Mouse (Mus musculus): ENCODE data around the gene Myo5c. TPM values are rescaled to one million over a fixed set of nuclear protein-coding genes. Genes with fewer than 3 reads are reported as not detected.

Gene Myo5c
- polyA plus RNA-seq, 1 experiment from 2014 or later = 1.2 TPM

- H3K27me3 ChIP-seq (replicated peaks) = no peaks in the 10 kb centered on the region
- H3K36me3 ChIP-seq = 0 out of 2 replicates have a peak, but pooled peaks cover 4% of the 10 kb centered on the region
- no peak for ATAC-seq (ENCODE audit: insufficient number of reproducible peaks, low FRiP score)
- peaks cover 12% of the 10 kb centered on the region for H3K4me1 ChIP-seq (replicated peaks)
- no peaks in the 10 kb centered on the region for H3K9me3 ChIP-seq (replicated peaks)
- no peak overlapping the region for H3K27ac ChIP-seq (ENCODE audit: poor library complexity, severe bottlenecking)
- no peak overlapping the region for H3K9ac ChIP-seq
- no peak overlapping the region for H3K4me2 ChIP-seq
- WGBS = 19% methylated on average over 4 of the region's 4 CpGs
- no peak overlapping the region for H3K4me3 ChIP-seq
Observed at GRCm38 (mm10) chr9:75312008-75312407, 80.2 kb downstream of the Myo5c start.

- peaks cover 12% of the 10 kb centered on the region; the same call in 1 of the 2 replicates for H3K36me3 ChIP-seq
- peaks cover 12% of the 10 kb centered on the region for H3K4me1 ChIP-seq (replicated peaks)
- no peaks in the 10 kb centered on the region for H3K27me3 ChIP-seq (replicated peaks)
- peak overlapping the region; percentile 85 for H3K4me2 ChIP-seq
- 38% methylated on average over 11 of the region's 11 CpGs for WGBS
- ATAC-seq (ENCODE audit: insufficient number of reproducible peaks, low FRiP score) = no peak; the same call in 1 of the 2 replicates
- peak overlapping the region; percentile 78 for H3K4me3 ChIP-seq
- 0 out of 2 replicates have a peak overlapping the region, but pooled peaks have one; percentile 79 for H3K27ac ChIP-seq (ENCODE audit: poor library complexity, severe bottlenecking)
- peak overlapping the region; percentile 82; the same call in 1 of the 2 replicates for H3K9ac ChIP-seq
- no peaks in the 10 kb centered on the region for H3K9me3 ChIP-seq (replicated peaks)
Observed at GRCm38 (mm10) chr9:75313138-75313831, 81.5 kb downstream of the Myo5c start.

- Histone ChIP-seq H3K9me3 (replicated peaks) (no peaks in the 10 kb centered on the region), H3K36me3 (peaks cover 12% of the 10 kb centered on the region; the same call in 1 of the 2 replicates), H3K9ac (peak overlapping the region; percentile 82), H3K4me2 (peak overlapping the region; percentile 85), H3K27me3 (replicated peaks) (no peaks in the 10 kb centered on the region), H3K4me1 (replicated peaks) (peaks cover 13% of the 10 kb centered on the region), H3K27ac (ENCODE audit: poor library complexity, severe bottlenecking) (peak overlapping the region; percentile 79), H3K4me3 (peak overlapping the region; percentile 78)
- 0% methylated on average over 47 of the region's 52 CpGs for WGBS
- ATAC-seq (ENCODE audit: insufficient number of reproducible peaks, low FRiP score) = peak; percentile 90
Observed at GRCm38 (mm10) chr9:75313832-75314516, 82.2 kb downstream of the Myo5c start.

GRCm38 (mm10) chr9:75314517-75315105, 82.8 kb downstream of the Myo5c start:
- peaks cover 19% of the 10 kb centered on the region for H3K4me1 ChIP-seq (replicated peaks)
- H3K36me3 ChIP-seq = peaks cover 12% of the 10 kb centered on the region; the same call in 1 of the 2 replicates
- peak overlapping the region; percentile 82 for H3K9ac ChIP-seq
- no peaks in the 10 kb centered on the region for H3K27me3 ChIP-seq (replicated peaks)
- peak overlapping the region; percentile 78 for H3K4me3 ChIP-seq
- no peaks in the 10 kb centered on the region for H3K9me3 ChIP-seq (replicated peaks)
- peak overlapping the region; percentile 79 for H3K27ac ChIP-seq (ENCODE audit: poor library complexity, severe bottlenecking)
- ATAC-seq (ENCODE audit: insufficient number of reproducible peaks, low FRiP score) = no peak; the same call in 1 of the 2 replicates
- WGBS = 4% methylated on average over 22 of the region's 22 CpGs
- peak overlapping the region; percentile 85 for H3K4me2 ChIP-seq

- ATAC-seq (ENCODE audit: insufficient number of reproducible peaks, low FRiP score) = no peak
- Histone ChIP-seq H3K27ac (ENCODE audit: poor library complexity, severe bottlenecking) (no peak overlapping the region), H3K4me1 (replicated peaks) (peaks cover 25% of the 10 kb centered on the region), H3K4me3 (peak overlapping the region; percentile 78), H3K36me3 (peaks cover 12% of the 10 kb centered on the region; the same call in 1 of the 2 replicates), H3K9me3 (replicated peaks) (no peaks in the 10 kb centered on the region), H3K9ac (no peak overlapping the region), H3K4me2 (peak overlapping the region; percentile 85), H3K27me3 (replicated peaks) (no peaks in the 10 kb centered on the region)
- WGBS = 64% methylated on average over 3 of the region's 3 CpGs
Observed at GRCm38 (mm10) chr9:75315238-75315637, 83.4 kb downstream of the Myo5c start.

DNA sequence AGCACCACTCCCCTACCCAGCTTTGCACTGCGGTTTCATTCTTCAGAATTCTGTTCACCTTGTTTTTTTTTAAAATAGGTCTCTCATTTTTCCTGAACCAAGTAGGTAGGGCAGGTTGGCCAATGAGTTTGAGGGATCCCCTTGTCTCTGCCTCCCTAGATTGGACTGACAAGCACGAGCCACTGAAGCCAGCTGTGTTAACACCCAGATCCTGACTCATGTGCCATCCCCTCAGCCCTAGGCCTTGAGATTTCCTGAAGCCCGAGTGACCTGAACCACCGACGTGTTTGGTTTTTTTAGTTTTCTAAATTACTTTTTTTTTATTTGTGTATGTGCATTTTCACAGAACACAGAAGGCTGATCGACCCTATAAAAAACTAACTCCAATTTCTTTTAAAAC, 85.0 kb downstream of the Myo5c start:
- Histone ChIP-seq H3K4me1 (replicated peaks) (peaks cover 27% of the 10 kb centered on the region), H3K9me3 (replicated peaks) (no peaks in the 10 kb centered on the region), H3K4me3 (no peak overlapping the region), H3K9ac (no peak overlapping the region), H3K4me2 (no peak overlapping the region), H3K27me3 (replicated peaks) (no peaks in the 10 kb centered on the region), H3K27ac (ENCODE audit: poor library complexity, severe bottlenecking) (no peak overlapping the region), H3K36me3 (peaks cover 12% of the 10 kb centered on the region; the same call in 1 of the 2 replicates)
- whole genome bisulfite sequencing = 84% methylated on average over 6 of the region's 6 CpGs
- no peak for ATAC-seq (ENCODE audit: insufficient number of reproducible peaks, low FRiP score)

GRCm38 (mm10) chr9:75318196-75318595, 86.4 kb downstream of the Myo5c start:
- Histone ChIP-seq H3K4me1 (replicated peaks) (peaks cover 31% of the 10 kb centered on the region), H3K36me3 (peaks cover 12% of the 10 kb centered on the region; the same call in 1 of the 2 replicates), H3K4me2 (no peak overlapping the region), H3K9me3 (replicated peaks) (no peaks in the 10 kb centered on the region), H3K9ac (no peak overlapping the region), H3K4me3 (no peak overlapping the region), H3K27ac (ENCODE audit: poor library complexity, severe bottlenecking) (no peak overlapping the region), H3K27me3 (replicated peaks) (no peaks in the 10 kb centered on the region)
- ATAC-seq (ENCODE audit: insufficient number of reproducible peaks, low FRiP score) = no peak
- 87% methylated on average over 2 of the region's 2 CpGs for WGBS

DNA sequence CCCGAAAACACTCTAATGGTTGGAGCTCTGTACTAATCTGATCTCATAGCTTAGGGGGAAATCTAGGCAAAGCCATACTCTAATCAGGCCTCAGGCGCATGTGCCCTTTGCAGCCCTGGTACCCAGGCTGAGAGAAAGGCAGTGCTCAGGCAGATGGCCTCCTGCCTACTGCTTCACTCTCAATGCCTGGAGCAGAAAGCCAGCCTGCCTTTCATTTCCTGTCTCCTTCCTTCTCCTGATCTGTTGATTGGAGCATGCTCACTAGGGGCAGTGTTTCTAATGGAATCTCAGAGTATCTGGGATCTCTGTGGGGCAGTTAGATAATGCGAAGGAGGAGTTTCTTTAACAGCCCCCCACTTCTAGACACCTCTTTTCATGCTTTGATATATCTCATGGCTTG, 87.5 kb downstream of the Myo5c start:
- Histone ChIP-seq H3K9me3 (replicated peaks) (no peaks in the 10 kb centered on the region), H3K36me3 (peaks cover 12% of the 10 kb centered on the region; the same call in 1 of the 2 replicates), H3K4me1 (replicated peaks) (peaks cover 31% of the 10 kb centered on the region), H3K4me3 (no peak overlapping the region), H3K4me2 (no peak overlapping the region), H3K27ac (ENCODE audit: poor library complexity, severe bottlenecking) (peak overlapping the region; percentile 76), H3K27me3 (replicated peaks) (no peaks in the 10 kb centered on the region), H3K9ac (peak overlapping the region; percentile 46)
- WGBS = 59% methylated on average over 3 of the region's 3 CpGs
- ATAC-seq (ENCODE audit: insufficient number of reproducible peaks, low FRiP score) = no peak

DNA sequence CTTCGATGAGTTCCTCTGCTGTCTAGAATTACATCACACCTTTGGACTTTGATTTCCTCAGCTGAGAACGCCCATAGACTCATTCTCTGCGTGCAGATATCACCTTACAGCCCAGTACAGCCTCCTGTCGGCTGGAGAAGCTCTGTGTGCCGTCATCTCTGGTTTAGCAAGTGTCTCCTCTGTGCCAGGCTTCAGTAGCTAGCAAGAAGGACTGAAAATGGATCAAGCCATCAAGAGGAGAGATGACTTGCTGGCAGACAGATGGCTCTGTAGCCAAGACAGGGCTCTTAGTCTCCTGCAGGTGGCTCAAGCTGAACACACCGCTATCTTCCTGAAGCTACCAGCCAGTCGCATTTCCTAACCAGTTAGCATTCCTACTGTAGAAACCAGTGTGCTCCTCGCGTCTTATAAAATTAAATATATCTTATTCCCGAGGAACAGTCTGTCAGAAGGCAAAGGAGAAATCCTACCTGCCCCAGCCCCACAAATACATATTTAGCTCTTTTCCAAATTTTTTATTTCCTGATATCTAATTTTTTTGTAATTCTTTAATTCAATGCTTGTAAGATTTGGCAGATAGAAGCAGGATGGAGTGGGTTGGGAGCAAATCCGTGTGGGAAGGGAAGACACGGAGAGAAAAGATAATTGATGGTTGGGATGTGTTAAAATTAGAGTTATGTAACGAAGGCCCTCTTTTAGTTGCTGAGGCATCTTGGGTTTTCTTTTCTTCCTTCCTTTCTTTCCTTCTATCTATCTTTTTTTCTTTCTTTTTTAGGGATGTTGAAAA, 90.5 kb downstream of the Myo5c start:
- Histone ChIP-seq H3K4me1 (replicated peaks) (peaks cover 19% of the 10 kb centered on the region), H3K4me3 (no peak overlapping the region), H3K4me2 (no peak overlapping the region), H3K9ac (no peak overlapping the region), H3K27ac (ENCODE audit: poor library complexity, severe bottlenecking) (no peak overlapping the region), H3K27me3 (replicated peaks) (no peaks in the 10 kb centered on the region), H3K9me3 (replicated peaks) (no peaks in the 10 kb centered on the region), H3K36me3 (peaks cover 15% of the 10 kb centered on the region)
- no peak for ATAC-seq (ENCODE audit: insufficient number of reproducible peaks, low FRiP score)
- WGBS = 60% methylated on average over 13 of the region's 13 CpGs

DNA sequence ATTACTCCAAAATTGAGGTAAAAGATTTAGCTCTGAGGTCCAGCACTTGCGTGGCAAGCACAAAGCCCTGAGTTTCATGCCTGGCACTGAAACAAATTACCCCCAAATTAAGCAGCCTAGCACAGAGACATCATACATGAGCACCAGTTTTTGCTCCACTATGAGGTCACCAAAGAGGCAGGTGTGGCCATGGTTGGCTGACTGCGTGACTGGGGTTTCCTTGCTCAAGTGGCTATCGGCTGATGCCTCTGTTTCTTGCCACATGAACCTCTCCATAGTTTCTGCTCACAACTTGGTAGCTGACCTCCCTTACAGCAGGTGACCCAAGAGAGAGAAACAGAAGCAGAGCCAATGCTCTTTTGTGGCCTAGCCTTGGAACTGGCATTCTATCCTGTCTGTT, 96.2 kb downstream of the Myo5c start:
- ATAC-seq (ENCODE audit: insufficient number of reproducible peaks, low FRiP score) = no peak
- H3K36me3 ChIP-seq = peaks cover 55% of the 10 kb centered on the region

More for the DNA sequence above, 96.2 kb downstream of the Myo5c start:
- Histone ChIP-seq H3K27me3 (replicated peaks) (no peaks in the 10 kb centered on the region), H3K4me3 (no peak overlapping the region), H3K4me1 (replicated peaks) (no peaks in the 10 kb centered on the region), H3K4me2 (no peak overlapping the region), H3K9me3 (replicated peaks) (no peaks in the 10 kb centered on the region), H3K9ac (no peak overlapping the region), H3K27ac (ENCODE audit: poor library complexity, severe bottlenecking) (no peak overlapping the region)
- WGBS = 95% methylated on average over 3 of the region's 3 CpGs

All from heart, embryonic 12.5 days (tissue).